Mouse (Mus musculus) limb, embryonic 10.5 days (tissue): ENCODE results near the gene Aldh3b2. TPM values are rescaled to one million over a fixed set of nuclear protein-coding genes. Genes with fewer than 3 reads are reported as not detected.

Source experiments
- DNase-seq: peaks from one replicate; pipeline ENCODE4 v3.0.0-alpha.2; 2017; ENCODE audit warnings: low spot score
- H3K27ac ChIP-seq: fragments of 300-500 bp; sonication (generic); 2 replicates; pipeline ENCODE4 v1.5.1; 2016; ENCODE audit warnings: mild to moderate bottlenecking
- H3K27me3 ChIP-seq: fragments of 300-500 bp; sonication (generic); 2 replicates; pipeline ENCODE4 v1.6.1; 2016; ENCODE audit warnings: low read depth, mild to moderate bottlenecking; ENCODE audit not compliant: poor library complexity, severe bottlenecking
- H3K36me3 ChIP-seq: fragments of 300-500 bp; sonication (generic); 2 replicates; pipeline ENCODE4 v1.6.1; 2016; ENCODE audit warnings: mild to moderate bottlenecking, moderate library complexity
- H3K4me1 ChIP-seq: fragments of 300-500 bp; sonication (generic); 2 replicates; pipeline ENCODE4 v1.6.1; 2016
- H3K4me3 ChIP-seq: fragments of 300-500 bp; sonication (generic); 2 replicates; pipeline ENCODE4 v1.5.1; 2016; ENCODE audit warnings: mild to moderate bottlenecking, moderate library complexity
- H3K9me3 ChIP-seq: fragments of 300-500 bp; sonication (generic); replicated peaks from 2 replicates; pipeline ENCODE4 v1.6.1; 2016; ENCODE audit warnings: mild to moderate bottlenecking
- WGBS: fragments of 180-500 bp; shearing (Covaris S2); methylation state at CpG from one replicate; pipeline ENCODE4 v1.1.7; 2016; 5-methylcytosine and 5-hydroxymethylcytosine counted together
- polyA plus RNA-seq: library from polyadenylated mRNA; unstranded; fragments of >200 nt; fragmentation: Nextera tagmentation; extraction: Ambion mirVana; gene quantifications from 2 replicates; pipeline ENCODE4 v1.2.1, GENCODE M21; 2016

Aldh3b2 gene
- polyA plus RNA-seq: 1.4 and 2.4 TPM in 2 replicates

DNA sequence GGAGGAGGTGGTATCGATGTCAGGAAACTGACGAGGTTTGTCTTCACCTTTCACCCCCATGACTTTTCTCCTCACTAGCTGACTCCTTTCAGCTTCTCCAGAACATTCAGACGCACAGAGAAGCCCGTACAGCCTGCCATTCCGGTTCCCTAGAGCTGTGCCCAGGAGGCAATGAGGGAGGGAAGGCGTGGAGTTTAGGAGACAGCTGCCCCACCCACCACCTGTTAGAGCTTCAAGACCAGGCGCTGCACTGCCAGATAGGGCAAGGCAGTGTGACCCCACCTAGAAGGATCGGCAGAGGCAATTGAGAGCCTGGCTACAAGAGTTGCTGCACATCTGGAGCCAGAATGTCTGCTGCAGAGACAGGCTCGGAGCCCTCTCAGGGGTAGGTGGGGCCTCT lies at the start of gene Aldh3b2:
Gene Aldh3b2, plus strand, starts transcription at position 100 of the 400 bp plus-strand sequence.
- H3K4me1 ChIP-seq: peaks cover 22% of the 10 kb centered on the region
- H3K9me3 ChIP-seq: no peaks in the 10 kb centered on the region
- H3K27ac ChIP-seq: peak within 1 kb of the TSS; percentile 44; the same call in 1 of the 2 replicates
- WGBS: 31% methylated on average over 9 of the region's 9 CpGs
- DNase-seq: no peak
- no peaks in the 10 kb centered on the region for H3K27me3 ChIP-seq
- H3K36me3 ChIP-seq: no peaks in the 10 kb centered on the region
- H3K4me3 ChIP-seq: no peak within 1 kb of the TSS

DNA sequence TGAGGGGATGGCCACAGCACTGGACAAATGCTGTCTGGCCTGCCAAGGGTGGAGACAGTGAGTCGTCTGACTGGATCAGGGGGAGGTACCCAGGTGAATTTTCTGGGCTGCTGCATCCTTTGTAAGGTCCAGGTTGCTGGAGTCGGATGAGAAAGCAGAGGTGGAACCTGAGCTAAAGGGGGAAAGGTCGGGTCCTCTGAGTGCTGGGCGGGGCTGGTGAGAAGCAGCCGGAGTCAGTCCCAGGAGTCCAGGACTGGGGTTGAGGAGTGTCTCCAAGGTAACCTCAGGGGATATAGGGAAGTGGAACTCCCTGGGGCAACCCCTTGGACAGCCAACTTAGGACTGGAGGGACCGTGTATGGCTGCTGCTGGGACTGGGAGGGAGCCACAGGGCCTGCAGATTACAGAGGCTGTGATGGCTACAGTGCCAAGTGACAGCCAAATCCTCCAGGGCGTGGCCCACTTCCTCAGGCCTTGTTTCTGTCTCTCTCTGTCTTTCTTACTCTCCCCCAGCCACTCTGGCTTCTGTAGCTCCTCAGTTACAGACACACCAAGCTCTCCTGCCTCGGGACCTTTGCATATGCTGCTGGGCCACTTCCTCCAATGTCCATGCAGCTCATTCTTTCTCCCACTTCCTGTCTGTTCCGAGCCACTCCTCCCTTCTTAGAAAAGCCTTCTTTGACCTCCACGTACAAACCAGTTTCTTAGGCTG lies 49.3 kb upstream of the Aldh3b2 start:
- no peak for DNase-seq
- no peak overlapping the region for H3K4me3 ChIP-seq
- H3K27me3 ChIP-seq: no peaks in the 10 kb centered on the region
- peaks cover 9% of the 10 kb centered on the region; the same call in 1 of the 2 replicates for H3K4me1 ChIP-seq
- H3K9me3 ChIP-seq: no peaks in the 10 kb centered on the region
- 62% methylated on average over 10 of the region's 10 CpGs for WGBS
- no peaks in the 10 kb centered on the region for H3K36me3 ChIP-seq
- H3K27ac ChIP-seq: peak overlapping the region; percentile 14; the same call in 1 of the 2 replicates

DNA sequence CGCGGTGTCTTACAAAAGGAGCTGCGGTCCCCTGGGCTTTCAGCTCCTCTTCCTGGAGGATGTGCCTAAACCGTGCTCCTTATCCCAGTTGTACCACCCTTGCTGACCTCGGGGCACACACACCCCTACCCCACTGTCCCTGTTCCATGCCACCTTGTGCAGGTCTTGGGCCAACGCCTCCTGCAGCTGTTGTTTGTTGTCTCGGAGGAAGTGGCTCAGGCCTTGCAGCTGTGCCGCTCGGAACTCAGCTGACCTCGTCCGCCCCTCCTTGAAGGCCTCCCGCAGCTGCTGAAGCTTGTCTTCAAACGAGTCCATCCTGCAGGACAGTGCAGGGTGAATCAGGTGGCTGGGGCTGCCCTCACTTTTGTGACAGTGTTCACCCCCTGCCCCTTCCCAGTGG lies 48.5 kb upstream of the Aldh3b2 start:
- H3K36me3 ChIP-seq: no peaks in the 10 kb centered on the region
- H3K27me3 ChIP-seq: no peaks in the 10 kb centered on the region
- no peaks in the 10 kb centered on the region for H3K9me3 ChIP-seq
- DNase-seq: no peak
- peak overlapping the region; percentile 44; the same call in 1 of the 2 replicates for H3K27ac ChIP-seq
- no peak overlapping the region for H3K4me3 ChIP-seq
- 60% methylated on average over 13 of the region's 13 CpGs for WGBS
- H3K4me1 ChIP-seq: peaks cover 9% of the 10 kb centered on the region; the same call in 1 of the 2 replicates

DNA sequence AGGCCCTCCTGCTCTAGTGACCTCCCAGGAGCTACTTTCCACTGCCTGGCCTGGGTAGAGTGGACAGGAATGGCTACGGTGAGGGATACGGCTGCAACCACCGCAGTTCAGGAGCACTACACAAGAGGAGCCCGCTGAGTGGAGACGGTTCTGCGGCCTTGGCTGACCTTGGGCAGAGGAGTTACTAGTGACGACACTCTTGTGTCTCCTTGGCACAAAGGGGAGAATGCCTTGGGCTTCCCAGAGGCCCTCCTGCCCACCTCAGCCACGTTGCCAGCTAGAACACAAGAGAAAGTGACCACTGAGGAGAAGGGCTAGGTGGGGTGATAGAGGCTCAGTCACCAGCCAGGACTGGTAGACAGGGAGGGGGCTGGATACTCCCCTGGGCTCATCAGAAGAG lies 47.9 kb upstream of the Aldh3b2 start:
- no peaks in the 10 kb centered on the region for H3K9me3 ChIP-seq
- peaks cover 13% of the 10 kb centered on the region for H3K4me1 ChIP-seq
- WGBS: 84% methylated on average over 8 of the region's 8 CpGs
- H3K4me3 ChIP-seq: no peak overlapping the region
- DNase-seq: no peak
- H3K27ac ChIP-seq: peak overlapping the region; percentile 44; the same call in 1 of the 2 replicates
- no peaks in the 10 kb centered on the region for H3K27me3 ChIP-seq
- no peaks in the 10 kb centered on the region for H3K36me3 ChIP-seq

DNA sequence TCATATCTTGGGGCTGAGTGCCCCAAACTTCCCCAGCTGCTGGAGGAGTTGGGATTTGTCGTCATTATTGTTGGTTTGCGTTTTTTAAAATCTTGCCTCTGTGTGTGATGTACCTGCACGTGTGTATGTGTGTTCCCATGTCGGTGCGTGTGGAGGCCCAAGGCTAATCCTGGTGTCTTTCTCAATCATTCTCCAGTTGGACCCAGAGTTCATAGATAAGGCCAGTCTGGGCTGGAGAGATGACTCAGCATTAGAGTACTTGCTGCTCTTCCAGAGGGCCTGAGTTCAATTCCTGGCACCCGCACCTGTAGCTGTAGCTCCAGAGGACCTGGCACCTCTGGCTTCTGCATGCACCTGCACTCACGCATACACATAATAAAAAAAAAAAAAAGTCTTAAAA lies 47.3 kb upstream of the Aldh3b2 start:
- DNase-seq: no peak
- WGBS: 92% methylated on average over 7 of the region's 7 CpGs
- no peaks in the 10 kb centered on the region for H3K27me3 ChIP-seq

DNA sequence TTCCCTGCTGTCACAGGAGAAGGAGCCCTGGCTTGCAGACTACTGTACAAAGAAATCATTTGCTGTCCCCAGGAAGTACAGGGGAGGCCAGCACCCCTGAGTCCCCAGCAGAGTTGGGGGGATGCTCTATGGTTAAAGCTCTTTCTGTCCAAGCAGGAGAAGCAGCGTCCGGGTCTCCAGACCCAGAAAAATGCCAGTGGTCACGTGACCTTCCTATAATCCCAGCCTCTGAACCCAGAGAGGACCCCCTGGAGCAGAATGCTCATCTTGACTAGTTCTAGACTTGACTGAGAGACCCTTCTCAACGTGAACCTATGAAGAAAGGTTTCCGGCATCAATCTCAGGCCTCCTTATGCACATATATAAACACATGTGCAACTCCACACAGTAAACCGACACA lies 46.3 kb upstream of the Aldh3b2 start:
- no peak overlapping the region for H3K27ac ChIP-seq
- H3K4me1 ChIP-seq: peaks cover 20% of the 10 kb centered on the region
- no peaks in the 10 kb centered on the region for H3K36me3 ChIP-seq
- no peaks in the 10 kb centered on the region for H3K9me3 ChIP-seq
- no peak for DNase-seq
- no peaks in the 10 kb centered on the region for H3K27me3 ChIP-seq
- no peak overlapping the region for H3K4me3 ChIP-seq
- 84% methylated on average over 6 of the region's 6 CpGs for WGBS

More for the DNA sequence above, 47.3 kb upstream of the Aldh3b2 start:
- no peaks in the 10 kb centered on the region for H3K36me3 ChIP-seq
- no peak overlapping the region for H3K27ac ChIP-seq
- no peaks in the 10 kb centered on the region for H3K9me3 ChIP-seq
- H3K4me3 ChIP-seq: no peak overlapping the region
- peaks cover 19% of the 10 kb centered on the region for H3K4me1 ChIP-seq

DNA sequence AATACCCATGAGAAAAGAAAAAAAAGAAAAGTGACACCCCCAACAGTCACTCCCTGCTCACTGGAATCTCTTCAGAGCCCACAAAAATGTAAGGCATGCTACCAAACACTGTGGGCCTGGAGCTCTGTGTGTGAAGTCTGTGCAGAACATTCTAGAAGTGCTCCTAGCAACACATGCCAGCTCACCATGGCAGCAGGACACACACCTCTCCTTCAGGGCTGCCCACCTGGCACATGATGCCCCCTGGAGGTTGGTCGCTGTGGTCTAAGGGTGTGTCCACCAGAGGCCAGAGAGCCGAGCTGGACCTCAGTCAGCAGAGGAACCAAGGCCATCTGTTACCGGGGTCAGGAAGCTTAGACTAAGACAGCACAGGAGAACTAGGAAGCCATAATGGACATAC lies 45.8 kb upstream of the Aldh3b2 start:
- no peaks in the 10 kb centered on the region for H3K27me3 ChIP-seq
- H3K9me3 ChIP-seq: no peaks in the 10 kb centered on the region
- no peak for DNase-seq
- peaks cover 20% of the 10 kb centered on the region for H3K4me1 ChIP-seq
- 69% methylated on average over 3 of the region's 3 CpGs for WGBS
- no peak overlapping the region for H3K4me3 ChIP-seq
- H3K27ac ChIP-seq: no peak overlapping the region
- no peaks in the 10 kb centered on the region for H3K36me3 ChIP-seq

DNA sequence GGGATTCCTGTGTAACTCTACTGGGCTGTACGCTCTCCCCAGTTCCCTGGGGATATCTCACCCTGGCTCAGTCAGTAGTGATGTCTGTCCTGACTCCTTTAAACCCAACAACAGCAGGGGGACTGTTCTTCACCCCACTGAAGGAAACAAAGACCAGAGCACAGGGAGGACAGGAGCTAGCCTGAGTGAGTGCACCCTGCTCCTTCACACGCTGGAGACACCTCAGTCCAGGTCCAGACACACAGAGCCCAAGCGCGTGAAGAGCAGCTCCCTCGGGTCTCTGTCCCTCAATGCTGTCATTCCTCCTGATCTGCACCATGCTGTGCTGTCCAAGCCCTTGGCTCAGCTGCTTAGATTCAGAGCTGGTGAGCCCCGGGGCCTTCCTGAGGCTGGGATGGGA lies 45.4 kb upstream of the Aldh3b2 start:
- DNase-seq: no peak
- Histone ChIP-seq H3K4me1 (peaks cover 20% of the 10 kb centered on the region), H3K27me3 (no peaks in the 10 kb centered on the region), H3K27ac (no peak overlapping the region), H3K9me3 (no peaks in the 10 kb centered on the region), H3K4me3 (no peak overlapping the region), H3K36me3 (no peaks in the 10 kb centered on the region)
- 67% methylated on average over 6 of the region's 6 CpGs for WGBS

DNA sequence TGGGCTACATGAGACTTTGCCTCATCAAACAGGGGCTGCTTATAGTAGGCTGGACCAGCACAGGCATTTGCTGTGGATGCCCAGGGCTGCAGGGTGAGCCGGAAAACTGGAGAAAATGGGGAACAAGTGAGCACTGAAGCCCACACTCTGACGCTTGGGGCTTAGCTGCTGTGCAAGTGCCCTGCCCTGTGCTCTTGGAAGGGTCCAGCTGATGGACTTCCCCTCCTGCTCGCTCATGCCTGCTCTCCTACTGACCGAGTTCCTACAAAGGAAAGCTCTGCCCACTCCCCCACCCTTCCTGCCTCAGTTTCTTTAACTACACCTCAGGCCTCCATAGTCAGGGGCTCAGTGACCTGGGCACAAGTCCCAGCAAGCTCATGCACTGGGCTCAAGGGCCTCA lies 44.1 kb upstream of the Aldh3b2 start:
- Histone ChIP-seq H3K36me3 (no peaks in the 10 kb centered on the region), H3K4me1 (peaks cover 20% of the 10 kb centered on the region), H3K27me3 (no peaks in the 10 kb centered on the region), H3K9me3 (no peaks in the 10 kb centered on the region), H3K27ac (no peak overlapping the region), H3K4me3 (no peak overlapping the region)
- DNase-seq: no peak
- 94% methylated on average over 4 of the region's 4 CpGs for WGBS

DNA sequence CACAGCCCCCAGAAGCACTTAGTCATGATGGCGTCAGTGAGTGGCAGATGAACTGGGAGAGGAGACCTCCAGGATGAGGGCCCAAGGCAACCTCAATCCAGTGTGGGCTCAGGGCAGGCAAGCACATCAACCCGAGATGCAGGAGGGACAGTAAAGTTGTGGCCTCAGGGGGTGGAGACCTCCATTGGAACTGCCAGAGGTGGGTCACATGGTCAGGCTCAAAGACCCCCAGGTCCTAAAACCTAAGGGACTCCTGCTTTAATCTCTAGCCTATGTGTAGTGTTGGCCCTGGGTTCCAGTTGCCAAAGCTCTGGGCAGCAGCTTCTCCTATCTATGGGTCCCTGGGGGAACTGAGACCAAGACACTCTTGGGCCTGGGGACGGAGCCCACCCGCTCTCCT lies 43.3 kb upstream of the Aldh3b2 start:
- Histone ChIP-seq H3K9me3 (no peaks in the 10 kb centered on the region), H3K4me1 (peaks cover 17% of the 10 kb centered on the region), H3K4me3 (no peak overlapping the region), H3K27ac (0 out of 2 replicates have a peak overlapping the region, but pooled peaks have one; percentile 30), H3K27me3 (no peaks in the 10 kb centered on the region), H3K36me3 (no peaks in the 10 kb centered on the region)
- WGBS: 82% methylated on average over 4 of the region's 4 CpGs
- no peak for DNase-seq

DNA sequence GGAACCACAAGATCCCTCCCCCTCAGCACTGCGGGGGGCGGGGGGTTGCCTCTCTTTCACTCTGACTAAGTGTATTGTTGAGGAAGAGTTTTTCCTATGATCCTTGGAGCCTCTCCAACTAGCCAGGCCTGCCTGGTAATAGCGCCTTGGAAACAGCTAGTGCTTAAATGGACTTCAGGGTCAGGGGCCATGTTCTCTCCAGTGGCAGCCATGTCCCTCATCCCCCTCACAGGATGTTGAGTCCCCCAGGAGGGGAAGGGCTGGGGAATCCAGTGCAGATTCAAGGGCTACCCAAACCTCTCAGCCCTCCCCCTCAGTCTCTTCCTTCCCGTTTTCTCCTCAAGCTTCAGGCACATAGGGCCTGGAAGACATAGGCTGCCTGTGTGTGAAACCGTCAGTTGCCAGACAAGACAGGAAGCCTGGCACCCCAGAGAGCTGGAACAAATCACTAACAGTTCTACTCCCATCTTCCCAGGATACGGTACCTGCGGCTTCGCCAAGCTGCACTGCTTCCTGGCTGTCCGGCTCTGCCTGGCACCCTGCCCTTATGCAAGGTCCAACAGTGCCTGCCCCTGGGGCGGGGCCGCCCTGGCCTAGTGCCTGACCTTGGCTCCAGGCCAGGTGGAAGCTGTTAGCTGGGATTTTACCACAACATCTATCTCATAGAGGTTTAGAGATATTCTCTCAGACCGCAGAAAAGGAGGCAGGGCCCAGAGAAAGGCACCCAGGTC lies 42.8 kb upstream of the Aldh3b2 start, which contains the start of gene Aldh3b1:
Gene Aldh3b1, minus strand, starts transcription at position 598 of the 731 bp plus-strand sequence.
- H3K4me1 ChIP-seq: peaks cover 11% of the 10 kb centered on the region
- H3K27me3 ChIP-seq: no peaks in the 10 kb centered on the region
- no peaks in the 10 kb centered on the region for H3K36me3 ChIP-seq
- no peaks in the 10 kb centered on the region for H3K9me3 ChIP-seq
- 66% methylated on average over 12 of the region's 12 CpGs for WGBS
- H3K4me3 ChIP-seq: no peak within 1 kb of the TSS
- H3K27ac ChIP-seq: 0 out of 2 replicates have a peak within 1 kb of the TSS, but pooled peaks have one; percentile 30
- no peak for DNase-seq

DNA sequence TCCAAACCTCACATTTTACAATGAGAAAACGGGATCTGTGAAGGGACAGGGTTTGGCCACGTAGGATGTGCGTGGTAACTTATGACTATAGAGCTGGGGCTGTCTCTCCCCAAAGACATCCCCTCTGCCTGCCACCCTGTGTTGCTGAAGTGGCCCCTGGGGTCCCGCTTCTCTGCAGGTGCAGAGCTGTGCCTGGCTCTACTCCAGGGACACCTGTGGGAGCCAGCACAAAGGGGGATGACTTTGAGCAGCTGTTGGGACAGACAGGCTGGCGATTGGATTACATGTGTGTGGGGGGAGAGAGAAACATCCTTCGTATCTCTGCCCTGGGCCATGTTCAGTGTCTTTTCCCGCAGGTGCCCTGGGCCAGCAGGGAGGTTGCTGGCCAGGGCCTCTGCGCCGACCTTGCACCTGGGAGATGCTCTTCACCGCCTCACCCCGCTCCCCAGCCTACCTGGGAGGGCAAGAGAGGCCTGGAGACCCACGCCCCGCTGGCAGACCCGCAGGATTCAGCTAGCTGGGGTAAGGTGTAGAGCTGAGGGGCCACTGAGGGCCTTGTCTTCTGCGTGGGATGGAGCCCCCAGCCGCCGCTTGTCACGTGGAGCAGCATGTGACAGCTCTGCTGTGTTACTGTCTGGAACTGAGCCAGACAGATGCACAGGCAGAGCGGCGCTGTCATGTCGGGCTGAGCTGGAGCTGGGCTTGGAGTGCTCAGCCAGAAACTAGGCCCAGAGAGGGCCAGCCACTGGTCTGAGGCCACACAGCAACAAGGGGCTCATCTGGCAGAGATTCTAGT lies 41.7 kb upstream of the Aldh3b2 start:
- H3K4me3 ChIP-seq: no peak overlapping the region
- H3K9me3 ChIP-seq: no peaks in the 10 kb centered on the region
- H3K36me3 ChIP-seq: no peaks in the 10 kb centered on the region
- DNase-seq: no peak
- WGBS: 79% methylated on average over 21 of the region's 21 CpGs
- H3K27me3 ChIP-seq: no peaks in the 10 kb centered on the region
- peaks cover 18% of the 10 kb centered on the region for H3K4me1 ChIP-seq
- H3K27ac ChIP-seq: no peak overlapping the region
